Mouse (Mus musculus) thymus, adult 18-20 months (tissue): ENCODE results near the gene Ppp2r2c.

Source experiments
- DNase-seq, 2 experiments: peaks; one replicate each; pipeline ENCODE4 v3.0.0; 2022; ENCODE audit warnings: mixed read lengths in 2 of 2

Ppp2r2c gene

GRCm38 (mm10) chr5:36868266-36869090 is at the start of gene Ppp2r2c:
Gene Ppp2r2c, plus strand, starts transcription at chr5:36868513.
- DNase-seq = no peak

GRCm38 (mm10) chr5:36819742-36820141 is 48.6 kb upstream of the Ppp2r2c start:
- no peak for DNase-seq

- peak in 1 of 2 experiments; percentile 24 for DNase-seq
These were observed 48.2 kb upstream of the Ppp2r2c start for GRCm38 (mm10) chr5:36820142-36820541.

GRCm38 (mm10) chr5:36822907-36823306 is 45.4 kb upstream of the Ppp2r2c start:
- no peak for DNase-seq

- no peak for DNase-seq
These were observed 39.2 kb upstream of the Ppp2r2c start for GRCm38 (mm10) chr5:36829098-36829497.

- peak; percentile 70 to 75 for DNase-seq
These were observed 38.1 kb upstream of the Ppp2r2c start, which contains the start of gene Man2b2 for GRCm38 (mm10) chr5:36829913-36830879. Gene Man2b2, minus strand, starts transcription at chr5:36830653.

- DNase-seq = no peak
These were observed 37.0 kb upstream of the Ppp2r2c start for GRCm38 (mm10) chr5:36831272-36831671.

GRCm38 (mm10) chr5:36835933-36836332 is 32.4 kb upstream of the Ppp2r2c start:
- DNase-seq = peak in 1 of 2 experiments; percentile 14

GRCm38 (mm10) chr5:36839032-36839431 is 29.3 kb upstream of the Ppp2r2c start:
- DNase-seq = no peak

GRCm38 (mm10) chr5:36839602-36840001 is 28.7 kb upstream of the Ppp2r2c start:
- DNase-seq = no peak

GRCm38 (mm10) chr5:36840092-36840491 is 28.2 kb upstream of the Ppp2r2c start:
- no peak for DNase-seq

- DNase-seq = no peak
These were observed 26.6 kb upstream of the Ppp2r2c start for GRCm38 (mm10) chr5:36841701-36842100.

- DNase-seq = no peak
These were observed 23.8 kb upstream of the Ppp2r2c start for GRCm38 (mm10) chr5:36844490-36844889.

GRCm38 (mm10) chr5:36851572-36851971 is 16.7 kb upstream of the Ppp2r2c start:
- DNase-seq = no peak

GRCm38 (mm10) chr5:36855180-36855579 is 13.1 kb upstream of the Ppp2r2c start:
- DNase-seq = no peak

- DNase-seq = no peak
These were observed 11.8 kb upstream of the Ppp2r2c start for GRCm38 (mm10) chr5:36856529-36856928.

GRCm38 (mm10) chr5:36857546-36857945 is 10.8 kb upstream of the Ppp2r2c start:
- DNase-seq = no peak

- DNase-seq = no peak
These were observed 7.2 kb upstream of the Ppp2r2c start for GRCm38 (mm10) chr5:36861084-36861483.

- DNase-seq = no peak
These were observed 1.5 kb upstream of the Ppp2r2c start for GRCm38 (mm10) chr5:36866701-36867250.

GRCm38 (mm10) chr5:36867561-36867960 is 752 bp upstream of the Ppp2r2c start:
- DNase-seq = no peak

- DNase-seq = no peak
These were observed 869 bp downstream of the Ppp2r2c start for GRCm38 (mm10) chr5:36869186-36869577.

GRCm38 (mm10) chr5:36869578-36870236 is 1.4 kb downstream of the Ppp2r2c start:
- no peak for DNase-seq

GRCm38 (mm10) chr5:36870916-36871315 is 2.6 kb downstream of the Ppp2r2c start:
- no peak for DNase-seq
